Mouse (Mus musculus) megakaryocyte, embryonic 14.5 days (primary cell): ENCODE data around the gene Emilin2. TPM values are rescaled to one million over a fixed set of nuclear protein-coding genes. Genes with fewer than 3 reads are reported as not detected.
A peak's percentile ranks its signal among the peaks of the same experiment; 100 is the strongest.

Experiments
- H3K27me3 ChIP-seq: replicated peaks from 2 replicates; pipeline ENCODE3; 2012; ENCODE audit warnings: inconsistent platforms
- H3K36me3 ChIP-seq: replicated peaks from 2 replicates; pipeline ENCODE3; 2012; ENCODE audit warnings: low read length, inconsistent platforms, mixed read lengths
- H3K4me1 ChIP-seq: 2 replicates; pipeline ENCODE4 v1.6.1; 2012; ENCODE audit warnings: inconsistent platforms
- H3K4me3 ChIP-seq: replicated peaks from 2 replicates; pipeline ENCODE3; 2012; ENCODE audit warnings: moderate library complexity, mild to moderate bottlenecking, inconsistent platforms
- H3K9me3 ChIP-seq: 2 replicates; pipeline ENCODE4 v1.6.1; 2012; ENCODE audit warnings: inconsistent platforms
- FLI1 ChIP-seq: IDR thresholded peaks from 2 replicates; pipeline ENCODE4 v1.6.1; 2012; ENCODE audit warnings: low read length, inconsistent platforms, mixed read lengths
- GATA1 ChIP-seq: IDR thresholded peaks from 3 replicates; pipeline ENCODE4 v1.6.1; 2012; ENCODE audit warnings: mixed read lengths, low read length, inconsistent platforms, borderline replicate concordance
- polyA plus RNA-seq: library from polyadenylated mRNA; stranded (reverse); fragments of >175 nt; gene quantifications from 2 replicates; pipeline ENCODE4 v1.2.3, GENCODE M21; 2012; ENCODE audit warnings: low replicate concordance; ENCODE audit not compliant: insufficient read depth

Gene Emilin2
- polyA plus RNA-seq, 1 experiment = 271 TPM

- Histone ChIP-seq H3K4me3 (no peak overlapping the region), H3K4me1 (peaks cover 93% of the 10 kb centered on the region), H3K36me3 (peaks cover 45% of the 10 kb centered on the region), H3K27me3 (no peaks in the 10 kb centered on the region), H3K9me3 (no peaks in the 10 kb centered on the region)
- TF ChIP-seq GATA1 = no peak
- TF ChIP-seq FLI1 = no peak
These were observed 101.8 kb downstream of the Emilin2 start for GRCm38 (mm10) chr17:71209936-71210335.

DNA sequence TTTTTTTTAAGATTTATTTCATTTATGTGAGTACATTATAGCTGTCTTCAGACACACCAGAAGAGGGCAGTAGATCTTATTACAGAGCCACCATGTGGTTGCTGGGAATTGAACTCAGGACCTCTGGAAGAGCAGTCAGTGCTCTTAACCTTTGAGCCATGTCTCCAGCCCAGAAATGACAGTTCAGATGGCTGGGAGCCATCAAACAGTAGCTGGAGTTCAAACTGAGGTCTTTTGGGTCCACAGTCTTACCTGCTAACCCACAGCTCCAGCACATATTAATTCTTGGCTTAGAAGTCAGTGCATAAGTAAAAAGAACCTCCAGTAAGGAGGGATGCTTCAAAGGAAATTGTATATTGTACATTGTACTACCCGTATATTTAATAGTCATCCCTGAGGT is 102.9 kb downstream of the Emilin2 start:
- Histone ChIP-seq H3K4me3 (no peak overlapping the region), H3K4me1 (peaks cover 93% of the 10 kb centered on the region), H3K27me3 (no peaks in the 10 kb centered on the region), H3K36me3 (peaks cover 42% of the 10 kb centered on the region), H3K9me3 (no peaks in the 10 kb centered on the region)
- TF ChIP-seq GATA1 (no peak), FLI1 (no peak)

- Histone ChIP-seq H3K9me3 (no peaks in the 10 kb centered on the region), H3K27me3 (no peaks in the 10 kb centered on the region), H3K4me3 (no peak overlapping the region), H3K36me3 (peaks cover 41% of the 10 kb centered on the region), H3K4me1 (peaks cover 90% of the 10 kb centered on the region)
- TF ChIP-seq GATA1 (no peak), FLI1 (no peak)
These were observed 103.4 kb downstream of the Emilin2 start for GRCm38 (mm10) chr17:71208376-71208775.

DNA sequence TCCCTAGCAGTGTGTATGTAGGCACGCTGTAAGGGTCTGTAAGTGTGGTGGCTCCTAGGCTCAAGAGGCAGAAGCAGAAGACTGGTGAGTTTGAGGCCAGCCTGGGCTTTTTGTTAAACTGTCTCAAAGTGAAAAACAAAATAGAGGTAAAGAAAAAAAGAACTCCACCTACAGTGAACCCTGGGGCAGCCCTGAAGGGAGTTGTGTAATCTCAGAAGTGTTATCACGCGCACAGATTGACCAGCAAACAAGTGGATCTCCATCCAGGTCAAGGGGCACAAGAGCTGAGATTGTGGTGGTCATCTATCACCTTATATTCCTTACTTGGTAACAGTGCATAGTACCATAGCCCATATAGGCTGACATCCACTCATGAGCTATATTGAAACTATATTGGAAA is 104.5 kb downstream of the Emilin2 start:
- Histone ChIP-seq H3K4me1 (peaks cover 85% of the 10 kb centered on the region), H3K27me3 (no peaks in the 10 kb centered on the region), H3K4me3 (no peak overlapping the region), H3K9me3 (no peaks in the 10 kb centered on the region), H3K36me3 (peaks cover 46% of the 10 kb centered on the region)
- TF ChIP-seq FLI1 (no peak), GATA1 (no peak)

DNA sequence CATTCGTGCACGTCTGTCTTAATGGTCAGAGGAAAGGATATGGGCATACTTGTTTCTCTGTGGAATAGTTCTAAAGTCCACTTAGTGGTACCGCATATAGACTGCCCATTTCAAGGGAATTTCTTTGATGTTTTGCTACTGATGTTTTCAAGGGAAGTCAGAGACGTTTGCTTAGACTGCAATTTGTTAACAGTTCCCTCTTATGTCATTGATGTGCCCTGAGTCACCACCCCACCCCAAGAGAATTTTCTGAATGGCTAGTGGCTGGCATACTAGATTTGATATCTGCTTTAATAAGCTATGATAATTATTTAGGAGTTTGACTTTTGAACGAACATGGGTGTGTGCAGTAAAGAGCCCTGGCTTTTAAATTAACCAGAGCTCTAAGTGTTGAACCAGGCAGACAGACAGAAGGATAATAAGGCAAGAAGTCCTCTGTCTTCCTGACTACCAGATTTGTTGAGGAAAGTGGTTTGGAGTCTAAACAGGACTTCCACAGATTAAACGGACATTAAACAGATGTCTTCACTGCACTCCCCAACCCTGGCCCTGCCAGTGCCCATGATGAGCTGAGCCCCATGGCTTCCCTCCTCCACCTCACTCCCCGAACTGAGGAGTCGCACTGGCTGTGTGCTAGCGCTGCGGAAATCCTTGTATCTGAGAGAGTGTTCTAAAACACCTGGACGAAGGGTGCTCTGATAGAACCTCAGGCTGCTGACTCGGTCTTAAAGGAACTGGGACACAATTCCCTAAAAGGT is 105.5 kb downstream of the Emilin2 start:
- Histone ChIP-seq H3K36me3 (peaks cover 50% of the 10 kb centered on the region), H3K4me1 (peaks cover 82% of the 10 kb centered on the region), H3K9me3 (no peaks in the 10 kb centered on the region), H3K4me3 (no peak overlapping the region), H3K27me3 (no peaks in the 10 kb centered on the region)
- TF ChIP-seq FLI1 = no peak
- no peak for TF ChIP-seq GATA1

- H3K4me1 ChIP-seq = peaks cover 80% of the 10 kb centered on the region
- no peaks in the 10 kb centered on the region for H3K27me3 ChIP-seq
- H3K36me3 ChIP-seq = peaks cover 62% of the 10 kb centered on the region
- TF ChIP-seq GATA1 (no peak), FLI1 (no peak)
- no peaks in the 10 kb centered on the region for H3K9me3 ChIP-seq
- H3K4me3 ChIP-seq = no peak overlapping the region
These were observed 107.0 kb downstream of the Emilin2 start for GRCm38 (mm10) chr17:71204809-71205091.

GRCm38 (mm10) chr17:71203998-71204808 is 107.6 kb downstream of the Emilin2 start:
- peaks cover 67% of the 10 kb centered on the region for H3K36me3 ChIP-seq
- H3K4me1 ChIP-seq = peaks cover 80% of the 10 kb centered on the region
- H3K27me3 ChIP-seq = no peaks in the 10 kb centered on the region
- TF ChIP-seq GATA1 (no peak), FLI1 (no peak)
- H3K9me3 ChIP-seq = no peaks in the 10 kb centered on the region
- H3K4me3 ChIP-seq = peak overlapping the region; percentile 83

Other genes starting within 250 kb of the Emilin2 start
- 7.6 TPM in 2 replicates for gene Lpin2, start 129.4 kb downstream of the Emilin2 start, polyA plus RNA-seq
- 0.15 TPM in 1 of 2 replicates, not detected in the other for gene Gm4707, start 147.9 kb upstream of the Emilin2 start, polyA plus RNA-seq
- 1.8 and 4.1 TPM in 2 replicates for gene Smchd1, start 163.4 kb upstream of the Emilin2 start, polyA plus RNA-seq
- 1.2 and 2.9 TPM in 2 replicates for gene Ndc80, start 214.9 kb upstream of the Emilin2 start, polyA plus RNA-seq
- gene Spdya, start 240.1 kb upstream of the Emilin2 start, polyA plus RNA-seq = not detected in 2 replicates